Mouse (Mus musculus) heart, embryonic 16.5 days (tissue): ENCODE measurements around the gene Gm10972. TPM values are rescaled to one million over a fixed set of nuclear protein-coding genes. Genes with fewer than 3 reads are reported as not detected.

Experiments used
- ATAC-seq: fragments of 200-750 bp; cut with Nextera tagmentation; replicated peaks from 2 replicates; pipeline ENCODE4 v1.8.0; 2017; ENCODE audit warnings: moderate number of reproducible peaks; ENCODE audit not compliant: insufficient read depth, low FRiP score; ENCODE audit errors: extremely low read depth
- H3K27ac ChIP-seq: fragments of 300-500 bp; sonication (generic); 2 replicates; pipeline ENCODE4 v1.5.1; 2014; ENCODE audit warnings: mild to moderate bottlenecking, low read length, control low read depth, moderate library complexity
- H3K27me3 ChIP-seq: fragments of 300-500 bp; sonication (generic); 2 replicates; pipeline ENCODE4 v1.6.1; 2014; ENCODE audit warnings: low read length, mixed read lengths; ENCODE audit not compliant: control insufficient read depth, insufficient read depth
- H3K36me3 ChIP-seq: fragments of 300-500 bp; sonication (generic); 2 replicates; pipeline ENCODE4 v1.6.1; 2014; ENCODE audit not compliant: control insufficient read depth, insufficient read depth
- H3K4me1 ChIP-seq: fragments of 300-500 bp; sonication (generic); 2 replicates; pipeline ENCODE4 v1.6.1; 2014; ENCODE audit warnings: low read length, mixed read lengths; ENCODE audit not compliant: control insufficient read depth, insufficient read depth
- H3K4me2 ChIP-seq: fragments of 300-500 bp; sonication (generic); 2 replicates; pipeline ENCODE4 v1.6.1; 2014; ENCODE audit warnings: low read depth, mild to moderate bottlenecking, control low read depth, low read length
- H3K4me3 ChIP-seq: fragments of 300-500 bp; sonication (generic); 2 replicates; pipeline ENCODE4 v1.5.1; 2014; ENCODE audit warnings: mild to moderate bottlenecking, control low read depth, low read length
- H3K9ac ChIP-seq: fragments of 300-500 bp; sonication (generic); 2 replicates; pipeline ENCODE4 v1.6.1; 2014; ENCODE audit warnings: low read length, control low read depth
- H3K9me3 ChIP-seq: fragments of 300-500 bp; sonication (generic); replicated peaks from 2 replicates; pipeline ENCODE4 v1.6.1; 2016; ENCODE audit warnings: low read length; ENCODE audit not compliant: control insufficient read depth
- whole genome bisulfite sequencing: fragments of 180-500 bp; shearing (Covaris S2); extraction: QIAGEN DNeasy Blood & Tissue Kit; methylation state at CpG from one replicate; pipeline ENCODE4 v1.1.7; 2014; 5-methylcytosine and 5-hydroxymethylcytosine counted together
- polyA plus RNA-seq: library from polyadenylated mRNA; unstranded; fragments of >200 nt; fragmentation: Nextera tagmentation; extraction: Ambion mirVana; gene quantifications from 2 replicates; pipeline ENCODE4 v1.2.1, GENCODE M21; 2015

The Gm10972 gene
- polyA plus RNA-seq, 1 experiment from 2014 or later = not detected

DNA sequence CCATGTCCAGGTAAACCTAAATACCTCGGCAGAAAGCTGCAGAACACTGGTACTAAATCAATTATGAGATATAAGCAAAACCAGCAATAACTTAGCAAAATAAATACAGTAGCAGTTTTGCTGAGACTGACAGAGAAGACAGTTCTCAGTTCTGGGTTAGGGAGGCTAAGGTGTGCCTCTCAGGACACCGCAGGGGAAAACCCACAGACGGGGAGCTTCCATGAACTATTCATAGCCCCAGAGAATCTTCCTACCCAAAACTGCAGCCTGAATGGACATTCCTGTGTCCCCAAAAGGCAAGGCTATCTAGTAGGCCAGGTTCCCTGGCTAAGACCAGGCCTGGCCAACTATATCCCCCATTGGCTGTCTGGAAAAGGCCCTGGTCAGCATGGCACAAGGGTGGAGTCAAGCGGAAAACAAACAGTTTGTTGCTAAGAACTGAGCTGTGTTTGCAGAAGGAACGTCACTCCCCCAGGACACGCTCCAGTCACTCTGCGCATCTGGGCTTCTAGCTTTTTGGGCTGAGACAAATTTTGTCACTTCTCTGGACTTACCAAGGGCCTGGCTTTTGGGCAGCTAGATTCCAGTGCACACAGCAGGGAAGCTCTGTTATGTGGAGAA, 29.5 kb upstream of the Gm10972 start:
- Histone ChIP-seq H3K4me1 (peaks cover 2% of the 10 kb centered on the region; the same call in 1 of the 2 replicates), H3K9ac (no peak overlapping the region), H3K27ac (no peak overlapping the region), H3K4me3 (no peak overlapping the region), H3K9me3 (no peaks in the 10 kb centered on the region), H3K36me3 (no peaks in the 10 kb centered on the region), H3K27me3 (no peaks in the 10 kb centered on the region), H3K4me2 (no peak overlapping the region)
- ATAC-seq = no peak
- WGBS = 70% methylated on average over 7 of the region's 7 CpGs

DNA sequence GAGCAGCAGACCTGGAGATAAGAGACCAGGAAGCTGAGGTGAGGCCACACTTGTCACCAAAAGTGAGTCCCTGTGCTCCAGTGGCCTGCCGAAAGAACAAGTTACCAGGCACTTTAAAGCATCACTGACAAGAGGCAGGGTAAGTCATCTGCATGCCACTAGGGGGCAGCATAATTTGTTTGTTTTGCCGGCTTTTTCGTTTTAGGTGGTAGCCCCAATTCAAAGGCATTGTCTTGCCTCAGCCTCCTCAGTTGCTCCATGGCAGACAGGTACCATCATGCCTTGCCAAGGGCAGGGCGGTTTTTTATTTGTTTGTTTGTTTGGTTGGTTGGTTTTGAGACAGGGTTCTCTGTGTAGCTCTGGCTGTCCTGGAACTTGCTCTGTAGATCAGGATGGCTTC, 26.2 kb upstream of the Gm10972 start:
- no peak overlapping the region for H3K4me2 ChIP-seq
- ATAC-seq = no peak
- H3K36me3 ChIP-seq = no peaks in the 10 kb centered on the region
- no peak overlapping the region for H3K9ac ChIP-seq
- no peak overlapping the region for H3K4me3 ChIP-seq
- no peaks in the 10 kb centered on the region for H3K27me3 ChIP-seq
- WGBS = 65% methylated on average over 4 of the region's 4 CpGs
- peaks cover 5% of the 10 kb centered on the region; the same call in 1 of the 2 replicates for H3K4me1 ChIP-seq
- no peak overlapping the region for H3K27ac ChIP-seq
- H3K9me3 ChIP-seq = no peaks in the 10 kb centered on the region

DNA sequence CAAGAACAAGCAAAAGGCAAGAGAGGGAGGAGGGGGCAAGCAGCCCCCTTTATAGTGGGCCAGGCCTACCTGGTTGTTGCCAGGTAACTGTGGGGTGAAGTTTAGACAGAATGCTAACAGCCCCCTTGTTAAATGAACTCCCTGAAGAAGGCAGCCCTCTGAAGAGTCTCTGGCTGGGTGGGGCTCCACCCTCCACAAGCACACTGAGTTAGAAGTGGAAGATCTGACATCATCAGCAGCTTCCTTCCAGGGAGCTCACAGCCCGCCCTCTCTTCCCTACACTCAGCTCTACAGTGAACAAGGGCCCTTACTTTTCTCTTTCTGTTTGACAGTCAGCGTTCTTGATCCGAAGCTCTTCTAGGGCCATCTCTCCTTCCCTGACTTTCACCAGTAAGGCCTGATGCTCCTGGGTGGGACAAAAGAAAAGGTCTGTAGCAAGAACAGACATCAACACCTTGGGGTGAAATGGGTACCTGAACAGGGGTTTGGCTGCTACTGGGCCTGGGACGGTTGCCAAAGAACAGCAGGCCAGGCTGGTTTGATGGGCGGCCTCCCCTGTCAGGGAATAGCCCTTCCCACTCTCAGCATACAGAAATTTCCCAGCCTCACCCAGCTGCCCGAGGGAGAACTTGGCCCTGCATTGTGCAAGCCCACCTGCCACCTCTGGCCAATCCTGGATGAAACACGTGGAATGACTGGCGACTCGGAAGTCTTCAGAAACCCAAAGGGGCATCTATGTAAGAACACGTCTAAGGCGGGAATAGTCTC, 21.0 kb upstream of the Gm10972 start:
- no peak overlapping the region for H3K4me3 ChIP-seq
- peak; percentile 63; the same call in 1 of the 2 replicates for ATAC-seq
- no peaks in the 10 kb centered on the region for H3K36me3 ChIP-seq
- no peaks in the 10 kb centered on the region for H3K27me3 ChIP-seq
- no peak overlapping the region for H3K9ac ChIP-seq
- H3K4me1 ChIP-seq = peaks cover 10% of the 10 kb centered on the region
- H3K27ac ChIP-seq = peak overlapping the region; percentile 21
- H3K9me3 ChIP-seq = no peaks in the 10 kb centered on the region
- peak overlapping the region; percentile 10; the same call in 1 of the 2 replicates for H3K4me2 ChIP-seq
- WGBS = 51% methylated on average over 11 of the region's 11 CpGs

DNA sequence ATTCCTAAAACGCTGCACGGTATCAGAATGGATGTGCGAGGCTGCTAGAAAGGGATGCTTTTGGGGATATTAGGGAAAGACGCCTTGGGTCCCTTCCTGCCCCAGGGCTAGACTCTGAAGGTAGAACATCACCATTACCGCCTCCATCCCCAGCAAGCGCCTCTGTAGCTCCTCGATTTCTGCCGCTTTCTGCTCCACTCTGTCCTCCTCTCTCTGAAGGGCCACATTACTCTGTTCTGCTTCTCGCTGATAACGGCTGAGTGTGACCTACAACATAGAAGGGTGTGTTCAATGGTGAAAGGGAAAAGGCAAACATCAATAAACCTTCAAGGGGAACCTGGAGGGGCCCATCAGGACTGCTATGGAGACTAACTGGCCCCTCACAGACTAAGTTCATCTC, 20.4 kb upstream of the Gm10972 start:
- Histone ChIP-seq H3K9ac (no peak overlapping the region), H3K27ac (no peak overlapping the region; the same call in 1 of the 2 replicates), H3K27me3 (no peaks in the 10 kb centered on the region), H3K9me3 (no peaks in the 10 kb centered on the region), H3K36me3 (no peaks in the 10 kb centered on the region), H3K4me3 (no peak overlapping the region), H3K4me1 (peaks cover 10% of the 10 kb centered on the region), H3K4me2 (no peak overlapping the region)
- no peak for ATAC-seq
- 73% methylated on average over 10 of the region's 10 CpGs for WGBS

DNA sequence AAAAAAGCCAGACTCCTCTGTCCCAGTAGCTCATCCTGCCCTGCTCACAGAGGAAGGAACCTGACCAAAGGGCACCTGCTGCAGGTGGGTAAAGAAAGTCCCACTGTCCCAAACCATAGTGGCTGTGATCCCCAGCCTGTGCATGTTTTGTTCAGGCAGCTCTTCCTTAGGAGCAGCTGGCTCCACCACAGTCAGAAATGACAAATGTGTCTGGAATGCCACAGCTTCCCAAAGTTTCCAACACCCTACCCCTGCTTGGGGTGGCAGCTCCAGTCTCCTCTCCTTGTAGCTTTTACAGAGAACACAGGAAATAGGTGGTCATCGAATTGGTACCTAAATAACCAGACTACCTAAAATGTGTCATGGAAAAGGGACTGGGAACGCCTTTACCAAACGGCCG, 18.6 kb upstream of the Gm10972 start:
- no peak for ATAC-seq
- Histone ChIP-seq H3K9ac (no peak overlapping the region), H3K4me1 (peaks cover 10% of the 10 kb centered on the region), H3K36me3 (no peaks in the 10 kb centered on the region), H3K27ac (no peak overlapping the region), H3K4me3 (no peak overlapping the region), H3K27me3 (no peaks in the 10 kb centered on the region), H3K4me2 (no peak overlapping the region), H3K9me3 (no peaks in the 10 kb centered on the region)
- 70% methylated on average over 4 of the region's 4 CpGs for WGBS

DNA sequence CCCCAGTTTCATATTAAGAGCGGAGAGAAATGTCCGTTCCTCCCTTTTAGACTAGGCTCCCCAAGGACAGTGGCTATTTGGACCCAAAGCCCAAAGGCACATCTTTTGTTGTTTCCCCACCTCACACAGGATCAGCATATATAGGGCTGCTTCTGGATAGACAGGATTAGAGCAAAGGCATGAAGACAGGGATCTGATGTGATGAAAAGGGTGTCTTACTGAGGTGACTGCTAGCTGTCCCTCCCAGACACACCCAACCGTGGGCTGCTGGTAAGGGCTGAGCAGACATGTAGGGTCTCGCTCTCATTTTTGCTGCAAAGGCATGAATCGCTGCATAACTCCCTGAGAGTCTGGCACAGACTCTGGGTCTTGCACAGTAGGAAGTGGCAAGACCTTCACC, 14.2 kb upstream of the Gm10972 start:
- H3K4me3 ChIP-seq = no peak overlapping the region
- 78% methylated on average over 5 of the region's 5 CpGs for WGBS
- ATAC-seq = no peak
- H3K4me2 ChIP-seq = no peak overlapping the region
- H3K36me3 ChIP-seq = no peaks in the 10 kb centered on the region
- H3K9ac ChIP-seq = no peak overlapping the region
- H3K4me1 ChIP-seq = no peaks in the 10 kb centered on the region
- H3K27ac ChIP-seq = no peak overlapping the region
- H3K27me3 ChIP-seq = no peaks in the 10 kb centered on the region
- H3K9me3 ChIP-seq = no peaks in the 10 kb centered on the region

DNA sequence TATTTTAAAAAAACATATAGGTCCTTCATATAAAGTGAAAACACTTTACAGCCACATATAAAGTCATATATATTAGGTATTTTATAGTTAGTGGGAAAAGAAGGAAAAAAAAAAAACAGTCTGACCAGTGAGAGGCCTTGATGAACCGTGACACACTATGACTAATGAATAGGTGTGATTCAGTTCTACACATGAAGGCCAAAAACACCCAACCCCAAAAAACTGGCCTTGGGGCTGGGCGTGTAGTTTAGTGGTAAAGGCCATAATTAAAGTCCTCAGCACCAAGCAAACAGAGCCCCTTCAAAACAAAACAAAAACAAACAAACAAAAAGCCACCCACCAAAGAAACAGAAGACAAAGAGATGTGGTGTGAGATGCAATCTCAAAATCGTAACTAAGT, 13.0 kb upstream of the Gm10972 start:
- no peak overlapping the region for H3K9ac ChIP-seq
- H3K27me3 ChIP-seq = no peaks in the 10 kb centered on the region
- no peak overlapping the region for H3K4me3 ChIP-seq
- no peaks in the 10 kb centered on the region for H3K36me3 ChIP-seq
- no peak overlapping the region for H3K27ac ChIP-seq
- no peak overlapping the region for H3K4me2 ChIP-seq
- H3K4me1 ChIP-seq = no peaks in the 10 kb centered on the region
- no peak for ATAC-seq
- WGBS = 70% methylated on average over 3 of the region's 3 CpGs
- H3K9me3 ChIP-seq = no peaks in the 10 kb centered on the region

DNA sequence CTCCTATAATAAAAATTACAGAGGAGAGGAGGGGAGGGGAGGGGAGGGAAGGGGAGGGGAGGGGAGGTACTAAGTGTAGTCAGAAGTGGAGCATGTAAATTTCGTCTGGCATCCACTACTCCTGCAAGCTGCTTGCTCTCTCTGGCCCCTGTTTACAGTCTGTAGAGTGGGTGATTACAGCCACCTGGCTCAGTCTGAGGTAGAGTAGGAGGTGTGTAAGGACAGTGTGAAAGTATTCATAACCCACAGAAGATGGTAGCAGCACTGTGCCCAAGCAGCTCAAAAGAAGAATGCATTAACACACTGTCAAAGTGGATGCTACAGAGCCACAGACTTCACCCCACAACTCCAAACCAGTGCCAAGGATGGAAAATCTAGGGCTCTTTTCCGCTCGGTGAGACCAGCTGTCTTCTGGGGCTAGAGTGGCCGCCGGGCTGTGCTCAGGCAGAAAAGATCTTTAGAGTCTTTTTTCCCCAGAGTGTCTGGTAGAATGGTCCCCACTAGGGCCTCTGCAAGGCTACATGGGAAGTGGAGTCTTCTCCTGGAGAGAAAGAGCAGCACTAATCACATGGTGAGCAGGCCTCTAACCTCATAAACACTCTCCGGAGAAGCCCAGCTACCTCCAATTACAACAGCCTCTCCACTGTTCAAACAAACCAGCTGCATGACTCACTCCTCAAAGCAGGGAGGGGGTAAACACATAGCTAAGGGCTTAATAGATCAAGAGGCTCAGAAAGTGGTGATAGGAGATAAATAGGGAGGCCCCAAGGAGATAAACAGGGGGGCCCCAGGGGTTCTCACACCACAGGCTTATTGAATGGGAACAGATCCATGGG, 6.1 kb downstream of the Gm10972 start:
- H3K4me3 ChIP-seq = no peak overlapping the region
- peak; percentile 85 for ATAC-seq
- H3K4me2 ChIP-seq = no peak overlapping the region
- 24% methylated on average over 6 of the region's 6 CpGs for WGBS
- H3K36me3 ChIP-seq = no peaks in the 10 kb centered on the region
- H3K4me1 ChIP-seq = peaks cover 9% of the 10 kb centered on the region
- 0 out of 2 replicates have a peak overlapping the region, but pooled peaks have one; percentile 7 for H3K27ac ChIP-seq
- H3K27me3 ChIP-seq = no peaks in the 10 kb centered on the region
- no peaks in the 10 kb centered on the region for H3K9me3 ChIP-seq
- 0 out of 2 replicates have a peak overlapping the region, but pooled peaks have one; percentile 9 for H3K9ac ChIP-seq
